Mouse (Mus musculus): ENCODE measurements around the gene Fam3b.

Fam3b gene

DNA sequence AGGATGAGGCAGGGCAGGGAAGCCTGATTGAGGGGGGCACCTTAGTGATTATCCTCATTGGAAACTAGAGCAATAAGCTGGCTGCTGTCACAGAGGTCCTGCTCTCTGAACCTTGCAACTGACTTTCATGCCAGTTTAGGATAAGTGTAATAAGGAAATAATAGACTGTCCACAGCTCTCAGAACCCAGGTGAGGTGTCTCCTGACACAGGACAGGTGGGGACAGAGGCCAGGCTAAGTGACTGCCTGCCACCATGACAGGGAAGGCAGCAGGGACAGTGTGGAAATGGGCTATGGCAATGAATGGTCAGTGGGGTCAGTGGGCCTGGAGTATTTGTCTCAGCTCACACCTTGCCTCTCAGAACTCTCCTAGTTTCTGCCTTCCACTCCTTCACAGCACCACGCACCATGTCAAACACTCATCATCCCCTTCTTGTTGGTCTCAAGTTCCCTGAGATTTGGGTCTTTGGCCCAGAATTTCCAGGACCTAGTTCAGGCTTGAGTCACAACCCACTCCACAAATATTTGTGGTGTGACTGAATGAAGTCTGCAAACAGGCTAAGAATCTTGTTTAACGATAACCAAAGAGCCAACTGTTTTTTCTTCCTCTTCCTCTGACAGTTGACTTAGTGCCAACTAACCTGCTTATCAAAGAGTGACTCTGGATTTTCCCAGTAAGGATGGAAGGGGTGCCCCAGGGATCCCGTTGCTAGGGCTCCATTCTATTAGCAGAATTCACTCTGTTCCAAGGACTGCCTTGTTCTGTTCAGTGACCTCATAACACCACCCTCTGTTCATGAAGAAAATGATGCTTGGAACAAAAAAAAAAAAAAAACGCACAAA, at the start of gene Fam3b:
Gene Fam3b, minus strand, starts transcription at position 718 of the 842 bp plus-strand sequence.
- DNase-seq (ENCODE audit: low read depth in 2 of 2, low spot score in 2 of 2): no peak

GRCm38 (mm10) chr16:97544340-97544739, 29.7 kb upstream of the Fam3b start:
- no peak for DNase-seq (ENCODE audit: low read depth in 2 of 2, low spot score in 2 of 2)

GRCm38 (mm10) chr16:97536859-97537258, 22.2 kb upstream of the Fam3b start:
- DNase-seq (ENCODE audit: low read depth in 2 of 2, low spot score in 2 of 2): no peak

DNA sequence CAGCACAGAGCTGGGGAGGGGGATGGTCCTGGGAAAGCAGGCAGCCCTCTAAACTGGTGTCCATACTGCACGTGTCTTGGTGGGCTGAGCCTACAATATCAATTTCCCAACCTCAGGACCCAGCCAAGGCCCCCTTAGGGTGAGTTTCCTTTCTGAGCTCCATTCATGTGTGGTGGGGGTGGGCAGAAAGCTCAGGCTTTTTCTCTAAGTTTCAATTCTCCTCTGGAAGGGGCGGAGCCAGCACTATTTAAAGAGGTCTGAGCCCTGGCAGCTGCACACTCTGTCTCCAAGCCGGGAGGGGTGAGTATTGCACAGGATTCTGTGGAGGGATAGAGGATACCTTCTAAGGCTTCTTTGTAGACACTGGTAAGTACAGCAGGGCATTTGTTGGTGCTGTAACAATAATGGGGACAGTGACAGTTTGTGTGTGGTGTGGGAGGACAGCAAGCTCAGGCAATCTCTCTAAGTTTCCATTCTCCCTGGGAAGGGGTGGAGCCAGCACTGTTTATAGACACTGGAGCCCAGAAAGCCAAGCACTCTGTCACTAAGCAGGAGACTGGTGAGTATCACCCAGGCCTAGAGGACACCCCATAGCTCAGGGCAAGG, 21.3 kb upstream of the Fam3b start:
- DNase-seq (ENCODE audit: low read depth in 2 of 2, low spot score in 2 of 2): peak; percentile 19 to 41

DNA sequence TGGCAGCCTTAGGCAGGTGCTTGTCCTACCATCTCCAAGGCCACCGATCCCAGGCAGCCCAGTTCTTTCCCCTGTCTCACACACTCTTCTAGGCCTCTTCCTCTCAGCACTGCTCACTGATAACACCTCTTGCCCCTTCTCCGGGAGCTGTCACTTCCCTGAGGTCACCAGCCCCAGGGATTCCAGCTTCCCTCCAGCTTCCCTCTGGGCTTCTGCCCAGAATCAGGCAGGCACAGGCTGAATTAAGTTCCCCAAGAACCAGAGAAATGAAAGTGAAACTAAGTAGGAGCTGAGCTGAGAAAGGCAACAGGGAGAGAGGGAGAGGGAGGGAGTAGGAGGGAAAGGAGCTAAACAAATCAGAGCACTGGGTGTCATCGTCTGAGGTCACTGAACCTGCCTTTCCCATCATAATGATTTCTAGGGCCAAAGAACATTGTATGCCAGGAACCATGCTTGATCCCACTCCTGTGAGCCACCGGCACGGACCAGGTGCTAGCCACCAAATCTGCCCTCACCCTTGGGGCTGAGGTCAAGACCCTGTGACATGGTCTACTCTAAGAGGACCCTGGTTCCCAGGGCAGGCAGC, 20.4 kb upstream of the Fam3b start:
- DNase-seq (ENCODE audit: low read depth in 2 of 2, low spot score in 2 of 2): peak; percentile 3 to 14

GRCm38 (mm10) chr16:97534448-97534847, 19.8 kb upstream of the Fam3b start:
- DNase-seq (ENCODE audit: low read depth in 2 of 2, low spot score in 2 of 2): no peak

GRCm38 (mm10) chr16:97533751-97534150, 19.1 kb upstream of the Fam3b start:
- DNase-seq (ENCODE audit: low read depth in 2 of 2, low spot score in 2 of 2): no peak

DNA sequence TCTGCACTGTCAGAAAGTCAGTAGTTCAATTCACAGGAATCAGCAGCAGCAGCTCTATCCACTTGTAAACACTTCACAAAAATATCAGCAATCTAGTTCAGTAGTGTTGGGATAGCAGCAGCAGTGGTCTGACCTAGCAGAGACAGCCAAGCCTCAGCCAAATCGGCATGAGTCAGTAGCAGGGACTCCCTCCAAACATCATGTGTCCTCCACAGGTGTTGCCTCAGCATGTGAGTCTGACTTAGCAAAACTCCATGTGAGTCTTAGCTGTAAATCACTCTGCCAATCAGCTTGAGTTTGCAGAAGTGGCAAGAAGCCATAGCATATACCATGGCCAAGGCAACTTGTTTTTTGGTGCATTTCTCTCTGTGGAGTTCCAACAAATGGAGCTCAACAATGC, 18.5 kb upstream of the Fam3b start:
- DNase-seq (ENCODE audit: low read depth in 2 of 2, low spot score in 2 of 2): no peak

DNA sequence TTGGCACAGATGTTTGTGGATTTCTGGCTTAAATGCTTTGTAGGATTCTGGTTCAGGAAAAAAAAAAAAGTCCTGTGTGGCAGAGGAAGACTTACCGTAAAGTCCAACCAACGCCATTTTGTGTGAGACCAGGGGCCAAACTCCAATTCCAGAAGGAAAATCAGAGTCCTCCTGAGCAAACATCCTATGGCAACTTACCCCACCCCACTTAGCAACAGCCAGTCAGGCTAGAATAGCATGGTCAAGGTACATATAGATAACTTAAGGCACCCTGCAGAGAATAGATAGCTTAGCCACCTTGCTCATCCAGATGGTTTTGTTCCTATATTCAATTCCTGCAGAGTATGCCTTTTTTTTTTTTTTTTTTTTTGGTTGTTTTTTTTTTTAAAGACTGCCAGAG, 14.6 kb upstream of the Fam3b start:
- DNase-seq (ENCODE audit: low read depth in 2 of 2, low spot score in 2 of 2): no peak

- peak in 1 of 2 experiments; percentile 15 for DNase-seq (ENCODE audit: low read depth in 2 of 2, low spot score in 2 of 2)
These were observed 8.4 kb upstream of the Fam3b start for GRCm38 (mm10) chr16:97523024-97523423.

GRCm38 (mm10) chr16:97521983-97522382, 7.4 kb upstream of the Fam3b start:
- DNase-seq (ENCODE audit: low read depth in 2 of 2, low spot score in 2 of 2): no peak

DNA sequence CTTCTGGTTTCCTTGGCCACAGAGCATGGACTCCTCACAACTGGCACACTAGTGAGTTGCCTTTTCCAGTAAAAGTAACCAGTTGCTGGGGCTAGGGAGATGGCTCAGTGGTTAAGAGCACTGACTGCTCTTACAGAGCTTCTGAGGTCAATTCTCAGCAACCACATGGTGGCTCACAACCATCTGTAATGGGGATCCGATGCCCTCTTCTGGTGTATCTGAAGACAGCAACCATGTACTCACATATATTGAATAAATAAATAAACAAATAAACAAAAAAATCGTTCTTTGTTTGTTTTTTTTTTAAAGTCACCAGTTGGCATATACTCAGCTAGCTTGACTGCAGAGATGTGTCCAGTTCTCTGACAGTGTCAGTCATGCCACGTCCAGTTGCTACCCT, 1.7 kb upstream of the Fam3b start:
- no peak for DNase-seq (ENCODE audit: low read depth in 2 of 2, low spot score in 2 of 2)

DNA sequence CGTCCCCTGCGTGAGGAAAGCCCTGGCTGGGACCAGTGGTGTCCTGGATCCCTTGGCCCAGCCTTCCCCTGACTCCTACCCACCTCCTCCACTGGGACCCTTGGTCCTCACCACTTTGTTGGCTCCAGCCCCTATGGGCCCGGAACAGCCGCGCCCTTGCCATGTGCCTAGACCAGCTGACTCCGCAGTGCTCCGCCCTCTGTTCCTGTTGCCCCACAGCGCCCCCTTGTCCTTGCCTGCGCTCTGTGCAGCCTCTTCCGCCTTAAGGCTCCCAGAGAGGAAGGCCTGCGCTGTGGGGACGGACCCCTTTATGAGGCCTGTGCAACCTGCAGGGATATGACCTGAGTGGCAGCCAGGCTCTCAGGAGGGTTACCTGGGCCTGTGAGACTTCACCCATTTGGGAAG, 2.3 kb downstream of the Fam3b start:
- DNase-seq (ENCODE audit: low read depth in 2 of 2, low spot score in 2 of 2): no peak

- no peak for DNase-seq (ENCODE audit: low read depth in 2 of 2, low spot score in 2 of 2)
These were observed 3.1 kb downstream of the Fam3b start for GRCm38 (mm10) chr16:97511495-97511894.

GRCm38 (mm10) chr16:97510849-97511248, 3.8 kb downstream of the Fam3b start:
- no peak for DNase-seq (ENCODE audit: low read depth in 2 of 2, low spot score in 2 of 2)

DNA sequence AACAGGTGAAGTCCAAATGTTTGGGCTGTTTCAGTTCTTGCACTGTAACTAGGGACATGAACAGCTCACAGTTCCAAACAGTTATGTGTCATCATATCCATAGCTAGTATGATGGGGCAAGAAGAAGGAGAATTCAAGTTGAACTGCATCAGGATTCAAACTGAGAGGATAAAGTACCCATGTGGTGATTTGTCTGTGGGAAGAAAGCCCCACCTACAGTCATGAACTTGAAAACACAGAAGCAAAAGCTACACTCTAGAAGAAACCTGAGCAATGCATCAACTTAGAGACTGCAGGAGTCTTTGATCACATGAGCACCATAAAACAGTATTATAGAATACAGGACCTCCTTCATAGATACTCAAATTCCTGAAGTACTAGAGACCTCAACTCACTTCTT, 6.8 kb downstream of the Fam3b start:
- DNase-seq (ENCODE audit: low read depth in 2 of 2, low spot score in 2 of 2): no peak

- DNase-seq (ENCODE audit: low read depth in 2 of 2, low spot score in 2 of 2): no peak
These were observed 9.8 kb downstream of the Fam3b start for GRCm38 (mm10) chr16:97504793-97505192.

DNA sequence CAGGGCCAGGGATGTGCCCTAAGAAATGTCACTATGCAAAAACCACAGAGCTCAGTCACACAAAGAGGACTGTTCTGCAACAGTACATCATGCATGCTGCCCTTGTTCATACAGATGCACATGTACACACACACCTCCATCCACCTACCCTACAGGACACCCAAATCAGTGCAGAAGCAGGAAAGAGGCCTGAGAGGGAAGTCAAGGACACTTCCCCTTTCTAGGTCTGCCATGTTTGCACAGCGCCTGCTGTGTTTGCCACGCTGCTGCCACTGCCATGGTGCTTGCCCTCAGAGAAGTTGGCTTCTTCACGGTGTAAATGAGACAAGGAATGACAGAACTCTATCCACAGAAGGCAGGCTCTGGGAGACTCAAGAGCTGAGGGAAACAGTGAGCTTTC, 10.8 kb downstream of the Fam3b start:
- DNase-seq (ENCODE audit: low read depth in 2 of 2, low spot score in 2 of 2): no peak

DNA sequence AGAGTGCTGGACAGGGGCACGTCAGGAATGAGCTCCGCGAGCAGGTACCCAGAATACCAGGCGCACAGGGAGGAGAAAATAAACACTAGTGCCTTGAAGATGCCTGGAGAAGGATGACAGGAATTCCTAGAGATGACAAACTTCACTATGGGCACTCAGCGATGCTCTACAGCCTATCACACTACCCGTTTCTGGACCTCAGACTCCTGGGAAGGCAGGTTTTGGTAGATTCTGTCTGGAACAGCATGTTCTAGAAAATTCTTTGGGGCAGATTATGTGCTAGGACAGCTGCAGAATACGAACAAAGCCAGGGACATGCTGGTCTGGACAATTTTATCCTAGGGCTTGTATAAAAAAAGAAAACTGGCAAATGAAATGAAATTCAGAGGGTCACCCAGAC, 13.7 kb downstream of the Fam3b start:
- DNase-seq (ENCODE audit: low read depth in 2 of 2, low spot score in 2 of 2): no peak

DNA sequence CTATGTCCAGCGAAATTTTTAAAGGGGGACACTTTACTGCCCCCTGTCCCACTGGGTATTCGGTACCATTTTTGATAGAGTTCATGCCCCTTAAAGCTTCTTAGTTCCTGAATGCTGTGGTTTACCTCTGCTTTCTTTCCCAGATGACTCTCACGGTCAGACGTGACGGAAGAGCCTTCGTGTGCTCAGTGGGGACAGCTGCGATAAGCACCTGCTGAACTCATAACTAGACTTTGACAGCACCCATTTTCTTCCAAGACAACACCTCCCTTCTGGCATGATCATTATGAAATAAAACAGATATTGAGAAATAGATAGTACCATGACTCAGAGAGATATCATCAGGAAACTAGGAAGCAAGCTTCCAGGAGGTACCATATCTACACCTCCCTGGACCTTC, 15.2 kb downstream of the Fam3b start:
- no peak for DNase-seq (ENCODE audit: low read depth in 2 of 2, low spot score in 2 of 2)

DNA sequence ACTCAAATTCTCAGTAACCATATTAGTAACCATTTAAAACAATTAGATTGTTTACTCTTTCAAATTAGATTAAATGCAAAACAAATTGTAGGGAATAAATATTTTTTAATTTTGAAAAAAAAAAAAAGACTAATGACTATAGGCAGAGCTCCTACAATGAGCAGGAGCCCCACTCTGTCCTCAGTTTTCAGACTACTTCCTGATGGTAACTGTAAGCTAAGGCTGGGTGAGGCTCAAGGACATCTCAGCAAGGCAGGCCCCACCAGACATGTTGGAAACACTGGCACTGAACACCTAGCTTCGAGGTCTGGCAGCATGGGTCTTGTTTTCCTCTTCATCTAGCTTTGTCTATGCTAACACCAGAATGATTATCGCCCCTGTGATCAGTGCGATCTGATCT, 16.5 kb downstream of the Fam3b start:
- DNase-seq (ENCODE audit: low read depth in 2 of 2, low spot score in 2 of 2): no peak

GRCm38 (mm10) chr16:97497682-97498081, 16.9 kb downstream of the Fam3b start:
- DNase-seq (ENCODE audit: low read depth in 2 of 2, low spot score in 2 of 2): no peak
